Mouse (Mus musculus): ENCODE results near the gene Ctse. TPM values are rescaled to one million over a fixed set of nuclear protein-coding genes. Genes with fewer than 3 reads are reported as not detected.

Ctse gene
- total and polyA plus RNA-seq, 2 experiments = 0.11 TPM; not detected in 1

DNA sequence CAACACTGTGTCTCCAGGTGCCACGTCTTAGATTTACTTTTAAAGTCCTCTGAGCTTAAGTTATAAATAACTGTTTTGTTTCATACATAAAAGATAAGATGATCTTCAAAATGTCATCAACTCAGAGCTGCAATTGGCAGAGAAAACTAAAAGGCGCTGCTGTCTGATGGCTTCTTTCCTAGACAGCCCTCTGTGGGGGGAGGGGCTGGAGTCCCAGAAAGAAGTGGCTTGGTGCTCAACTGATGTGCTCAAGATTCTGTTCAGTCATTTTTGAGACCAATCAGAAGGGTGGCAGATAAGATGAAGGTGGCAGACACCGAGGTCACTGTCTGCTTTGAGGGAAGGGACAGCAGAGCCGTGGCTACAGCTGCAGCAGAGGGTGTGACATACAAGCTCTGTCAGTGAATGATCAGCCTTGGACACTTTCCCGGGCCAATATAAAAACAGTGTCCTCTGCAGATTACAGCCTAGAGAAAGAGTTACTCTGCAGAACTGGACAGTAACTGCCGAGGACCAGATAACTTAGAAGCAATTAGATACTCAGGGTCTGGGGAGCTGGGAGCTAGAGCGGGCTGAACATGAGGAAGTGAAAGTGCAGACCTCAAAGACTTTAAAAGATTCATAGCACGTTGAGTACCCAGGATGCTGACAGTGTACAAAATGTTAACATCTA, 64.1 kb downstream of the Ctse start:
- Histone ChIP-seq H3K4me3 (ENCODE audit: insufficient read depth, low read depth, low read length) (no peak overlapping the region), H3K27me3 (ENCODE audit: control insufficient read depth, insufficient read depth, low read length) (no peaks in the 10 kb centered on the region), H3K4me1 (ENCODE audit: control insufficient read depth, insufficient read depth, low read length) (no peaks in the 10 kb centered on the region), H3K79me2 (ENCODE audit: control insufficient read depth, insufficient read depth, low read length) (no peaks in the 10 kb centered on the region), H3K36me3 (ENCODE audit: control insufficient read depth, insufficient read depth, low read length) (no peaks in the 10 kb centered on the region), H3K27ac (replicated peaks; ENCODE audit: insufficient read depth, low read depth, low read length) (no peak overlapping the region), H3K9ac (ENCODE audit: low read depth, low read length) (no peak overlapping the region)
- DNase-seq (ENCODE audit: extremely low read depth, low read depth, low spot score) = no peak
- TF ChIP-seq CTCF (IDR thresholded peaks at IDR 0.05; ENCODE audit: low read depth, low read length) (no peak), POLR2A (IDR thresholded peaks at IDR 0.05; ENCODE audit: extremely low read depth, insufficient read depth, low read length) (no peak)
- 60% methylated on average over 8 of the region's 8 CpGs for WGBS

DNA sequence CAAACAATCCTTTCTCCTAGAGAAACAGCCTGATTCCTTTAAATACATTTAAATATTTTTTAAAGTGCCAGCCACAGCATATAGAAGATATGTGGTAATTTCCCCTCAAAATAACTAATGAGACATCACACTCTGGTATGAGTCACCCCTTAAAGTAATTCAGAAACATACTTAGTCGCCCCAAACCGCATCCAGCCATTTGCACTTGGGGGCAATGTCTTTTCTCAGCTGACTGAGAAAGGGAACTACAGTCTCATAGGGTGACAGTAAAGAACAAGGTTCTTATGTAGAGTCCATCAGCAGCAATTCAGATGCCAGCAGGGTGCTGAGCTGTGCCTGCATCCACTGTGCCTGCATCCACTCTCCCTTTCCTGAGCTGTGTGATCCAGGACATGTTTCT, 65.4 kb downstream of the Ctse start:
- Histone ChIP-seq H3K27ac (replicated peaks; ENCODE audit: insufficient read depth, low read depth, low read length) (no peak overlapping the region), H3K9ac (ENCODE audit: low read depth, low read length) (no peak overlapping the region), H3K4me1 (ENCODE audit: control insufficient read depth, insufficient read depth, low read length) (no peaks in the 10 kb centered on the region), H3K79me2 (ENCODE audit: control insufficient read depth, insufficient read depth, low read length) (no peaks in the 10 kb centered on the region), H3K4me3 (ENCODE audit: insufficient read depth, low read depth, low read length) (no peak overlapping the region), H3K36me3 (ENCODE audit: control insufficient read depth, insufficient read depth, low read length) (no peaks in the 10 kb centered on the region), H3K27me3 (ENCODE audit: control insufficient read depth, insufficient read depth, low read length) (no peaks in the 10 kb centered on the region)
- DNase-seq (ENCODE audit: extremely low read depth, low read depth, low spot score) = no peak
- TF ChIP-seq CTCF (IDR thresholded peaks at IDR 0.05; ENCODE audit: low read depth, low read length) (no peak), POLR2A (IDR thresholded peaks at IDR 0.05; ENCODE audit: extremely low read depth, insufficient read depth, low read length) (no peak)
- WGBS = 87% methylated on average over 2 of the region's 2 CpGs

DNA sequence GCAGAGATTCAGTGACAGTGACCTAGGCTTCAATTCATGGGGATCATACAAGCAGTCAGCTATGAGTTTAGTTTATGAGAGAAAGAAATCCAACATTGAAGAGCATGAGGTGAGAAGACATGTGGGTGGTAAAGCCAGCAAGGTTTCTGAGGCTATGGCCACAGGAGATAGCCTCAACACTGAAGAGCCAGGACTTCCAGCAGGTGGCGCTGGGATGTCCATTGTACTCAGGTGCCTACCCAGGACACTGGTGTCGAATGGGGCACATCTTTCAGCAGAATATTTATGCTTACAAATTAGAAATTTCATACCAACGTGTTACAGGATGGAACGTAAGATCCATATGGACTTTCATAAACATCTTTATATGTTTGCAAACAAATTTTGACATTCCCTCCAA, 70.2 kb downstream of the Ctse start:
- Histone ChIP-seq H3K27ac (replicated peaks; ENCODE audit: insufficient read depth, low read depth, low read length) (no peak overlapping the region), H3K36me3 (ENCODE audit: control insufficient read depth, insufficient read depth, low read length) (no peaks in the 10 kb centered on the region), H3K27me3 (ENCODE audit: control insufficient read depth, insufficient read depth, low read length) (no peaks in the 10 kb centered on the region), H3K79me2 (ENCODE audit: control insufficient read depth, insufficient read depth, low read length) (no peaks in the 10 kb centered on the region), H3K9ac (ENCODE audit: low read depth, low read length) (no peak overlapping the region), H3K4me1 (ENCODE audit: control insufficient read depth, insufficient read depth, low read length) (no peaks in the 10 kb centered on the region), H3K4me3 (ENCODE audit: insufficient read depth, low read depth, low read length) (no peak overlapping the region)
- 18% methylated on average over 4 of the region's 4 CpGs for WGBS
- DNase-seq (ENCODE audit: extremely low read depth, low read depth, low spot score) = peak; percentile 34
- peak; percentile 91 for TF ChIP-seq CTCF (IDR thresholded peaks at IDR 0.05; ENCODE audit: low read depth, low read length)
- TF ChIP-seq POLR2A (IDR thresholded peaks at IDR 0.05; ENCODE audit: extremely low read depth, insufficient read depth, low read length) = no peak

DNA sequence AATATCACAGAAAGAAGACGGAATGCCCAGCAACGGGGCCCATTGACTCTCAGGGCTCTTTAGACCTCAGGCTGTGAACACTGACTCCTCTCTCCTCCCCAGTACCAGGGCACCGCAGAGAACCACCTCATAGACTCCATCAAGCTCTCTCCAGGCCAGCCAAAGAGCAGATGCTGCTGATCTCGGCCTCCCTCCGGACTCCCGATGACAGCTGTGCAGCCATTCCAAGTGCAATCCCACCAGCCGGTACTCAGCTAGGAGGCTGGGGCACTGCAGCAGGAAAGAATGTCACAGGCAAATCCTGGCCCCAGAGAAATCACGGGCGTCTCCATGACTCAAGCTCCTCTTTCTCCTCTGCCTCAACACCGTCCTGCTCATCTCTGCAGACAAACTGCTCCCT, 73.4 kb downstream of the Ctse start:
- Histone ChIP-seq H3K9ac (ENCODE audit: low read depth, low read length) (no peak overlapping the region), H3K36me3 (ENCODE audit: control insufficient read depth, insufficient read depth, low read length) (no peaks in the 10 kb centered on the region), H3K27me3 (ENCODE audit: control insufficient read depth, insufficient read depth, low read length) (no peaks in the 10 kb centered on the region), H3K79me2 (ENCODE audit: control insufficient read depth, insufficient read depth, low read length) (no peaks in the 10 kb centered on the region), H3K4me1 (ENCODE audit: control insufficient read depth, insufficient read depth, low read length) (no peaks in the 10 kb centered on the region), H3K27ac (replicated peaks; ENCODE audit: insufficient read depth, low read depth, low read length) (no peak overlapping the region), H3K4me3 (ENCODE audit: insufficient read depth, low read depth, low read length) (no peak overlapping the region)
- WGBS = 91% methylated on average over 10 of the region's 10 CpGs
- DNase-seq (ENCODE audit: extremely low read depth, low read depth, low spot score) = no peak
- TF ChIP-seq POLR2A (IDR thresholded peaks at IDR 0.05; ENCODE audit: extremely low read depth, insufficient read depth, low read length) = no peak

DNA sequence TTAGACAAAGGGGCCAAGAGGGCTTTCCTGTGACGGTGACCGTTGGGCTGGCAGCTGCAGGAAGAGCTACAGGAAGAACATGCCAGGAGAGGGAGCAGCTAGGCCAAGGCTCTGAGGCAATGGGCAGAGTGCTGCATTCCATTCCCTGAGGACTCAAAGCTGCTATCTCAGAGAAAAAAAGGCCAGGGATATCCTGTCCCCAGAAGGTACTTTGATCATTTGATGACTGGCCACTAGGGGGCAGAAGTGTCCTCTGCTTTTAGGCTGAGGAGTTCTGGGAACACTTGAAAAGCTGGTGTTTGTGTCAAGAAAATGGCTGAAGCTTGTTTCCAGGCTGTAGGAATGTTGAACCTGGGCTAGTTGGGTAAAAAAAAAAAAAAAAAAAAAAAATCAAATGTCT, 74.3 kb downstream of the Ctse start:
- peak; percentile 48 for TF ChIP-seq CTCF (IDR thresholded peaks at IDR 0.05; ENCODE audit: low read depth, low read length)
- no peak for TF ChIP-seq POLR2A (IDR thresholded peaks at IDR 0.05; ENCODE audit: extremely low read depth, insufficient read depth, low read length)
- no peaks in the 10 kb centered on the region for H3K4me1 ChIP-seq (ENCODE audit: control insufficient read depth, insufficient read depth, low read length)
- H3K9ac ChIP-seq (ENCODE audit: low read depth, low read length) = no peak overlapping the region
- H3K79me2 ChIP-seq (ENCODE audit: control insufficient read depth, insufficient read depth, low read length) = no peaks in the 10 kb centered on the region
- no peak overlapping the region for H3K4me3 ChIP-seq (ENCODE audit: insufficient read depth, low read depth, low read length)
- H3K27ac ChIP-seq (replicated peaks; ENCODE audit: insufficient read depth, low read depth, low read length) = no peak overlapping the region
- no peaks in the 10 kb centered on the region for H3K36me3 ChIP-seq (ENCODE audit: control insufficient read depth, insufficient read depth, low read length)
- peak; percentile 54 for DNase-seq (ENCODE audit: extremely low read depth, low read depth, low spot score)
- no peaks in the 10 kb centered on the region for H3K27me3 ChIP-seq (ENCODE audit: control insufficient read depth, insufficient read depth, low read length)
- WGBS = 55% methylated on average over 2 of the region's 2 CpGs
